Mouse (Mus musculus) skeletal muscle tissue, adult 2 months (tissue): ENCODE measurements around the gene Agfg2.
"Not testable (repeated sequence)": the region's sequence is repeated elsewhere in the genome, so short reads cannot be mapped to it uniquely, and the experiment has no call there.

Source experiments
- DNase-seq: peaks from one replicate; pipeline ENCODE4 v3.0.0-alpha.2; 2012; ENCODE audit warnings: low read depth, low spot score

Agfg2 gene

DNA sequence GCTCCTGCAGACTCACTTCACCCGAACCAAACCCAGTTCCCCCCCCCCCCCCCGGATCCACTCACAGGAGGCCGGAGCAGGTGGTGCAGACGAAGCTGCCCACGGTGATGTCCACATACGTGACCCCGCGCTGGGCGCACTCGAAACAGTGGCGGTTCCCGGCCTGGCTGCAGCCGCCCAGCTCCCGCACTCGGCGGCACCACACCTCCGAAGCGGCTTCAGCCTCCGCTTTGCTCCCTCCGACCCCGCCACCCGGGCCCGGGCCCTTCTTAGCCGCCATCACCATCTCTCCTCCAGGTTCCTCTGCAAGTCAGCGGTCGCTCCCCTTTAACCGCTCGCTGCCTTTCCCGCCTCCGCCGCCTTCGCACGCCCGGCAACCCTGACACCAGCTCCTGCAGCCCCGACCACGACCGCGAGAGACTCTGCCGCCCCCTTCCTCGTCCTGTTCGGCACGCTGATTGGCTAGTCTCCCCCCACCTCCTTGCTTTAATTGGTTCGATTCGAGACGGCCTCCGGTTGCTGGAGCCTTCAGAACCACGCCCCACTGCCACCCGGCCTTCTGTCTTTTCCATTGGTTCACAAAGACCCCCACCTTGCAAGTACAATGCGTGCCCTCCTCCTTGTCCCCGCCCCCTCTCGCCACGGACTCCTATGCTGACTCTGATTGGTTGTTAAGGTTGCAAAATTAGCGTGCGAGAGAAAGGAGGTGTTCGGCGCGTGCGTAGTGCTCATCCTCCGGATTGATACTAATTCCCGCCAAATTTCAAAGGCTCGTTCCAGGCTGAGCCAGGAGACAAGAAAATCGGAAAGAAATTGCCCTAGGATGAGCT is at the start of gene Agfg2:
Gene Agfg2 (minus strand): TSS at position 433 of the 830 bp plus-strand sequence.
- peak; percentile 98 for DNase-seq

DNA sequence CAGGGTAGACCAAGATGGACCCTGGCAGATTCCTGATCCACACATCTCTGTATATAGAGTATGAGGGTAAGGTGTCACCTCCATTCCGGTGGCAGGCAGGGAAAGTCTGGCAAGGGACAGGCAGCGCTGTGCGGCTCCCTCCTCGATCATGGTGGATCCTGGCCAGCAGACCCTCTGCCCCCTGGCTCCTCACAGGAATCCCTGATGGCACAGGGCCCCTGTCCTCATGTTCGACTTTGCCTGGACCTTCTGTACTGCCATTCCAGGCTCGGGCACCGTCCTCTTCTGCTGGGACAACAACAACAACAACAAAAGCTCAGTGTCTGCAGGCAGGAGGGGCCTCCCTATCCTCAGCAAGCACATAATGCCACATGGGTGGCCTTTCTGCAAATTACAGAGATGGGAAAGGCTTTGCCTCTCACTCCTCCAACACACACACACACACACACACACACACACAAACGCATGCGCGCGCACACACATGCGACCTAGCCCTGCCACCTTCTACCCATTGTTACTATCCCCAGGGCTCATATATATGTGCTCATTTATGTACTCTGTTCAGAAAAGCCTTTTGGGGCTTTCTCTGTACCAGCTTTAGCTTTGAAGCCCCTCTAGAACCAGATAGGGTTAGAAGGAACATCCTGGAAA is 49.2 kb upstream of the Agfg2 start:
- no peak for DNase-seq

DNA sequence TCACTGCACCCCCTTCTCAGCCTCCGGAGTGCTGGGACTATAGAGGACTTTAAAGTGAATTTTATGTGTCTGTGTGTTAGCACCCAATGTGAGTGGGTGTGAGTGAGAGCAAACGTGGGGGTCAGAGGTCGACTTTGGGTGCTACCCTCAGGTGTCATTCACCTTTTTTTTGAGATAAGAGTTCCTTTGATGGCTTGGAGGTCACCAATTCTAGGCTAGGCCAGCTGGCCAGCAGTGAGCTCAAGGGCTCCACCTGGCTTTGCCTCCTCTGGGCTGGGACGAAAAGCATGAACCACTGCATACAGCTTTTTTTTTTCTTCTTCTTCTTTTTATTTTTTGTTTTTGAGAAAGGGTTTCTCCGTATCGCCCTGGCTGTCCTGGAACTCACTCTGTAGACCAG is 42.2 kb upstream of the Agfg2 start:
- DNase-seq, result no peak

DNA sequence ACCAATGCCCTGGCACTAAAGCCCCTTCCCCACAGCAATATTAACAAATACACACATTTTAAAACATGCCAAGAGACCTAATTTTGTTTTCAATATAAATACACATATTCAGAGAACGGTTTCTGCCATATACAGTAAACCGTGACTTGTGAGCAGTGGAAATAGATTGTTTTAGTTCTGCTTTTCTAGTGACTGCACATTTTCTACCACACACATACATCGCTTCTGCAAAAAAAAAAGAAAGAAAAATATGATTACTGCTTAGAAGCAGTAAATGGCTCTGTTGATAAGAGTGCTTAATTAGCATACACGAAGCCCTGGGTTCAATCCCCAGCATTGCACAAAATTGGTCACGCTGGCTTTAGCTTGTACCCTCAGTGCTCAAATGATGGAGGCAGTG is 39.3 kb upstream of the Agfg2 start:
- no peak for DNase-seq

DNA sequence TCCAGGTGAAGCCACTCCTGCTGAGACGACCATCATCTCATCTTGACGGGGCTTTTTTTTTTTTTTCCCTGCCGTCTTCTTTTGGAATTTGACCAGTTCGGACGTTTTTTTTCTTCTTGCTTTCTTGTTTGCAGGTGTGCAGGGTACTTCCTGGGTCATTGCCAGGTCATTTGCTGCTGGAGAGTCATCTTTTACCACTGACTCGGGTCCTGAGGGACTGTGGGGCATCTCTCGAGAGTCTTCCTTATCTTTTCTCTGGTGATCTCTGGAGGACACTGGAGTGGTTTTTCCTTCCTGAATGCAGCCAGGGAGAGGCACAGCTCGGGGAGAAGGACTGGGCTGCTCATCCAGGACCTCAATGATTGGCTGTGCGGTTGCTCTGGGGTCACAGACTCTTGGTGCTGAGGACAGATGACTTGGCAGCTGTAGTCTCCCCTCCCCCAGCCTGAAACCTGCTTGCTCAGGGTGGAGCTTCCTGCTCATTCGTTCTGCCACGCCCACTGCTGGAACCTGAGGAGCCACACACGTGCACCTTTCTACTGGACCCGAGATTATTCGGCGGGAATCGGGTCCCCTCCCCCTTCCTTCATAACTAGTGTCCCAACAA is 36.1 kb upstream of the Agfg2 start:
- not testable (repeated sequence) for DNase-seq

DNA sequence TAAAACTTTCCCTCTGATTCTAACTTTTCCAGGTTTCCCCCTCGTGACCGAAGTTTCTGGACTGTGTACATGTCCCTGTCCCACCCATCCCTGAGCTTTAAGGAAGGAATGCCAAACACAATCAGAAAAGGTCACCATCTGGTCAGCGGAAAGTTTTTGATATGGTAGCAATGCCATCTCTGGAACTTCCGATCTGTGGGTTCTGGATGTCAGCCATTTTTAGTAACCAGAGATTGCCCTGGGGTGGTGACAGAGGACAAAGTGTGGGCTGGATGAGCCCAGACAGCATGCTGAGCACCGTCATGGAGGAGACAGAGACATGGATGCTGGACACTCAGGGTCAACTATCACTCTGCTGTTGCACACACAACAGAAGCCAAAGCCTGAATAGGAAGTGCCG is 34.6 kb upstream of the Agfg2 start:
- no peak for DNase-seq

- DNase-seq, result no peak
Measured at GRCm38 (mm10) chr5:137718020-137718790, 33.7 kb upstream of the Agfg2 start.

- DNase-seq, result no peak
Measured at GRCm38 (mm10) chr5:137715685-137716084, 31.2 kb upstream of the Agfg2 start.

DNA sequence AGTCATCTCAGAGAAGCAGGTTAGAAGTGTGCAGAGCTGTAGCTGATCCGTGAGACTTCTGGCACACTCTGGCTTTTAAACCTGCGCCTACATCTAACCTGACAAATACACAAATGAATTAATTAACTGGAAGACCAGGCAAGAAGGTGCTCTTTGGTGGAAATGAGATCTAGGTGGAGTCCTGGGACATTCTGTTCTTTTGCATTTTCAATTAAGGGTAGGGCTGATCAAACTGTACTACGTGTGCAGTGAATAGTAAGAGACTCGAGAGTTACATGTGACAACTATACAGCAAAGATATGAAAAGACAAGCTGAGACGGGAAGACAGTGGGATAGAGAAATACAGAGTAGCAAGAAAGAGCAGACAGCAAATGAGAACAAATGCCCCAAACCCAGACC is 28.9 kb upstream of the Agfg2 start:
- no peak for DNase-seq

GRCm38 (mm10) chr5:137706913-137707633 is 22.5 kb upstream of the Agfg2 start:
- DNase-seq, result peak; percentile 35

GRCm38 (mm10) chr5:137705242-137705641 is 20.7 kb upstream of the Agfg2 start:
- DNase-seq, result no peak

- DNase-seq, result no peak
Measured at GRCm38 (mm10) chr5:137699850-137700249, 15.3 kb upstream of the Agfg2 start.

DNA sequence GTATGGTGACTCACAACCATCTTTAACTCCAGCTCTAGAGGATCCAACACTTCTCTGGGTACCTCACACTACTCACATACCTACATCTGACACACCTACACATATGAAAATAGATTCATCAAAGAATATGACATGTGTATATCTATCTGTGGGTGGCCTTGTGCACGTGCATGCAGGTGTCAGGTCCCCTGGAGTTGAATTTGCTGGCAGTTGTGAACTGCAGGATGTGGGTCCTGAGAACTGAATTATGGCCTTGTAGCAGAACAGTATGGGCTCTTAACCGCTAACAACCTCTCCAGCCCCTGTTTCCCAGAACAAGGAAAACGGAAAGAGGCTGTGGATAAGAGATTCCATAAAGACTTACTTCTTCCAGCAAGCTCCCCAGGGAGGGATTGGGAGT is 14.6 kb upstream of the Agfg2 start:
- no peak for DNase-seq

DNA sequence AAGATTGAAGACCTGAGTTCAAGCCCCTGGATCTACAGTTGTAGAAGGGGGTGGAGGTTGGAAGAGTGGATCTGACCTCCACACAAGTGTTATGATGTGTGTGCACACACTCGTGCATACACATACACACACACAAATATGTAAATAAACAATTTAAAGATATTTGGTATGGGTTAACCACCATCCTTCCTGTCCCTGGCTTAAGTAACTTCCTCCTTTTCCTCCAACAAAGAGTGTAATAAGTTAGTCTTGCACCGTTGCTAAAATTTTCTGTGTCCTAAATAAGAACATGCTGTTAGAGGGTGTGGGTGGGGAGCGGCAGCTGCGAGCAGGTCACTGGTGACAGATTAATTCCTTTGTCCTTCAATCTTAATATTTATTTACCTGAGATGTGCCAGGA is 11.4 kb upstream of the Agfg2 start:
- DNase-seq, result no peak

DNA sequence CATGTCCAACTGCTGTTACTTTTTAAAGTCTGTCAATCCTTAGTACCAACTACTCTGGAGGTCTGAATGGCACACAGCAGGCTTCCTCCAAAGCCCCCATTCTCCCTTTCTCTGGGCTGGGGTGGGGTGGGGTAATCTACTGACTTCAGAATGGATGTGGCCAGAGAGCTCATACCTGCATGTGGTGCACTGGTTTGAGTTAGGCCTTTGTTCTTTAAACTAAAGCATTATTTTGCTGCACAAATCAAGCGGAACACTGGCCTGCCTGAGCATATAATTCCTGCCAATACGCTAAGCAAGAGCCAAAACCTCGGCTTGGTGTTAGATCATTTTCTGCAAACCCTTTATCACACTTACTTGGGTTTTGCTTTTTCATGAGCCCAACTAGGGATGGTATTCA is 10.3 kb upstream of the Agfg2 start:
- no peak for DNase-seq

GRCm38 (mm10) chr5:137691881-137692280 is 7.4 kb upstream of the Agfg2 start:
- no peak for DNase-seq

DNA sequence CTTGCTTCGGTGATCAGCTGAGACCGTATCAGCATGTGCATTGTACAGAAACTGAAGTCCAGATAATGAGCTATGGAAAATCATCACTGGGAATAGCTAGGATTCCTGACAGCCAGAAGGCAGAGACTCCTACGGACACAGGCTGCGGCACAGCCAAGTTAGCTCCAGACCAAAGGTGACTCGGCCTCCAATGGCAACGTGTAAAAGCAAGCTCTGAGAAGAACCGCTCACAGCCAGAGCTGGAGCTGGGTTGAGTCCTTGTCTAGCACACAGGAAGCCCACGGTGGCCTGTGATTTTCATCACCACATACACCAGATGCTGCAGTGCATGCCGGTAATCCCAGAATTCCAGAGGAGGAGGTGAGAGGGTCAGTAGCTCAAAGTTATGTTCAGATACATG is 6.0 kb upstream of the Agfg2 start:
- DNase-seq, result no peak

DNA sequence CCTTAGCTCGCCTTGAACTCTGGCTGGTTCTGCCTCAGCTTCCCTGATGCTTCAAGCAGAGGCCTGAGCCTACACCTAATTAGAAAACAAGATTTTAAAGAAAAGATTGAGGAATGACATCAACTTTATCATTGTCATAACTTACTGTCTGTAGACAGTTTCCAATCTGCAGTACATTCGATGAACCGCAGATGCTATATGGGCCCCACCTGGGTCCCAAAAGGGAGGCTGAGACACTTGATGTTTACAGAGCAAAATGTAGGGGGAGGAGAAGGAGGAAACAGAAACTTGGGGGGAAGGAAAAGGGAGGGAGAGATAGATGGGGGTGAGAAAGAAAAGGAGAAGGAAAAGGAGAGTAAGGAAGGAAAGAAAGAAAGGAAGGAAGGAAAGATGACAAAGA is 5.4 kb upstream of the Agfg2 start:
- DNase-seq, result no peak

DNA sequence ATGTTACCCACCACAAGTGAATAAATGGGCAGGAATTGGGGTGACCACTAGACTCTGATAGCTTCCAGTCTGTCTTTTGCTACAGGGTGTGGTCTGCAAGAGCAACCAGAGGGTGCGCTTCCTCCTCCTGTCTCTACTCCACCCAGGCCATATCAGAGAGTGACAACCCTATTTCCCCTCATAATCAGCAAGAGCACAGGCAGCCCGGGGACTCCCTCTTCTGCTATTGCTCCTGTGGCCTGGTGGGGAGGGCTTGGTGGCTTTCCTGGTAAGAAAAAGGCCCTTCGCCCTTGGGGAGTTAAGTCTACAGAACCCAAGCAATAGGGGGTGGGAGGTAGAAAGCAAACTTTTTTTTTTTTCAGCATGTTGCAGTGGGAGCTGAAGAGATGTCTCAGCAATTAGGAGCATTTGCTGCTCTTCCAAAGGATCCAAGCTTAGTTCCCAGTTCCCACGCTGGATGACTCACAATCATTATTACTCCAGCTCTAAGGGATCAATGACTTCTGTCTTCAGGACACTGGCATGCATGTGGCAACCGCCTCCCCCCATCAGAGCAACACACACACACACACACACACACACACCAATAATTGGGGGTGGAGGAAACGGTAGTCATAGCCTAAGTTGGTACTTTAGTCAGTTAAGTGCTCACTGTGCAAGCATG is 1.7 kb upstream of the Agfg2 start:
- DNase-seq, result no peak

GRCm38 (mm10) chr5:137685653-137686052 is 1.1 kb upstream of the Agfg2 start:
- DNase-seq, result no peak
